Mouse (Mus musculus) left cerebral cortex, adult 18-20 months (tissue): ENCODE data around the gene Traf7. TPM values are rescaled to one million over a fixed set of nuclear protein-coding genes. Genes with fewer than 3 reads are reported as not detected.
A peak's percentile ranks its signal among the peaks of the same experiment; 100 is the strongest.

Experiments used
- DNase-seq, 2 experiments: peaks; one replicate each; pipeline ENCODE4 v3.0.0; 2021 to 2022; ENCODE audit warnings: low spot score in 2 of 2, mixed read lengths in 1 of 2
- total RNA-seq, 2 experiments: library from RNA; stranded (reverse); gene quantifications; 2 replicates each; pipeline ENCODE4 v1.2.3; 2021

Gene Traf7
- total RNA-seq, 2 experiments from 2014 or later = 64.2 to 83.9 TPM

GRCm38 (mm10) chr17:24478663-24479380, 48.9 kb downstream of the Traf7 start, which contains the start of gene Mlst8:
Mlst8 (minus strand) TSS chr17:24479078.
- peak; percentile 99 for DNase-seq

GRCm38 (mm10) chr17:24477985-24478600, 49.6 kb downstream of the Traf7 start:
- DNase-seq = no peak

- DNase-seq = no peak
These were observed 50.4 kb downstream of the Traf7 start for GRCm38 (mm10) chr17:24477053-24477984.

- DNase-seq = no peak
These were observed 51.5 kb downstream of the Traf7 start for GRCm38 (mm10) chr17:24476022-24476776.

GRCm38 (mm10) chr17:24475586-24475985, 52.2 kb downstream of the Traf7 start:
- no peak for DNase-seq

GRCm38 (mm10) chr17:24474557-24474956, 53.2 kb downstream of the Traf7 start:
- DNase-seq = no peak

GRCm38 (mm10) chr17:24473612-24474275, 54.0 kb downstream of the Traf7 start, which contains the start of gene Bricd5:
Bricd5 (plus strand) TSS chr17:24473884.
- no peak for DNase-seq

GRCm38 (mm10) chr17:24472512-24472911, 55.2 kb downstream of the Traf7 start:
- DNase-seq = no peak

- DNase-seq = peak; percentile 54 to 56
These were observed 56.8 kb downstream of the Traf7 start for GRCm38 (mm10) chr17:24470701-24471527.

- peak; percentile 99 to 100 for DNase-seq
These were observed 57.7 kb downstream of the Traf7 start, which contains the start of the genes E4f1 and Pgp for GRCm38 (mm10) chr17:24469910-24470602. E4f1 (minus strand) TSS chr17:24470313. Pgp (plus strand) TSS chr17:24470392.

- DNase-seq = no peak
These were observed 58.3 kb downstream of the Traf7 start for GRCm38 (mm10) chr17:24469336-24469909.

- no peak for DNase-seq
These were observed 59.0 kb downstream of the Traf7 start for GRCm38 (mm10) chr17:24468636-24469246.

- no peak for DNase-seq
These were observed 64.2 kb downstream of the Traf7 start for GRCm38 (mm10) chr17:24463374-24464133.

- DNase-seq = no peak
These were observed 64.8 kb downstream of the Traf7 start for GRCm38 (mm10) chr17:24462932-24463331.

GRCm38 (mm10) chr17:24461580-24461979, 66.2 kb downstream of the Traf7 start:
- no peak for DNase-seq
